Mouse (Mus musculus) liver, embryonic 13.5 days (tissue): Measurements from ENCODE around the gene Snapc3. TPM values are rescaled to one million over a fixed set of nuclear protein-coding genes. Genes with fewer than 3 reads are reported as not detected.

ENCODE experiments used
- ATAC-seq: fragments of 200-750 bp; cut with Nextera tagmentation; 2 replicates; pipeline ENCODE4 v1.8.0; 2017; ENCODE audit warnings: low read depth, mild to moderate bottlenecking, moderate number of reproducible peaks, moderate library complexity
- DNase-seq: peaks from one replicate; pipeline ENCODE4 v3.0.0; 2022
- H3K27ac ChIP-seq: fragments of 300-500 bp; sonication (generic); 2 replicates; pipeline ENCODE4 v1.5.1; 2015; ENCODE audit warnings: moderate library complexity, mild to moderate bottlenecking, inconsistent platforms
- H3K27me3 ChIP-seq: fragments of 300-500 bp; sonication (generic); 2 replicates; pipeline ENCODE4 v1.6.1; 2015; ENCODE audit warnings: mild to moderate bottlenecking, inconsistent platforms
- H3K36me3 ChIP-seq: fragments of 300-500 bp; sonication (generic); 2 replicates; pipeline ENCODE4 v1.6.1; 2015; ENCODE audit warnings: mild to moderate bottlenecking, inconsistent platforms
- H3K4me1 ChIP-seq: fragments of 300-500 bp; sonication (generic); replicated peaks from 2 replicates; pipeline ENCODE4 v1.6.1; 2015; ENCODE audit warnings: inconsistent platforms
- H3K4me2 ChIP-seq: fragments of 300-500 bp; sonication (generic); 2 replicates; pipeline ENCODE4 v1.6.1; 2015; ENCODE audit warnings: inconsistent platforms, mild to moderate bottlenecking, moderate library complexity
- H3K4me3 ChIP-seq: fragments of 300-500 bp; sonication (generic); replicated peaks from 2 replicates; pipeline ENCODE4 v1.5.1; 2015; ENCODE audit warnings: mild to moderate bottlenecking, inconsistent platforms
- H3K9ac ChIP-seq: fragments of 300-500 bp; sonication (generic); 2 replicates; pipeline ENCODE4 v1.6.1; 2015; ENCODE audit warnings: mild to moderate bottlenecking, inconsistent platforms
- H3K9me3 ChIP-seq: fragments of 300-500 bp; sonication (generic); replicated peaks from 2 replicates; pipeline ENCODE4 v1.6.1; 2016; ENCODE audit warnings: inconsistent platforms
- WGBS: fragments of 180-500 bp; shearing (Covaris S2); methylation state at CpG from one replicate; pipeline ENCODE4 v1.1.7; 2015; ENCODE audit not compliant: insufficient replicate concordance; 5-methylcytosine and 5-hydroxymethylcytosine counted together
- polyA plus RNA-seq: library from polyadenylated mRNA; unstranded; fragments of >200 nt; fragmentation: Nextera tagmentation; extraction: Ambion mirVana; gene quantifications from 2 replicates; pipeline ENCODE4 v1.2.1, GENCODE M21; 2015

The Snapc3 gene
- polyA plus RNA-seq, 1 experiment from 2014 or later: 12.3 TPM

- no peak overlapping the region for H3K27ac ChIP-seq
- no peak overlapping the region for H3K4me2 ChIP-seq
- H3K36me3 ChIP-seq: no peaks in the 10 kb centered on the region
- DNase-seq (no peak), ATAC-seq (no peak)
- H3K4me1 ChIP-seq: peaks cover 13% of the 10 kb centered on the region
- H3K27me3 ChIP-seq: no peaks in the 10 kb centered on the region
- H3K4me3 ChIP-seq: no peak overlapping the region
- WGBS: 69% methylated on average over 4 of the region's 4 CpGs
- no peak overlapping the region for H3K9ac ChIP-seq
- H3K9me3 ChIP-seq: no peaks in the 10 kb centered on the region
Measured at GRCm38 (mm10) chr4:83396346-83396745, 21.2 kb upstream of the Snapc3 start.

DNA sequence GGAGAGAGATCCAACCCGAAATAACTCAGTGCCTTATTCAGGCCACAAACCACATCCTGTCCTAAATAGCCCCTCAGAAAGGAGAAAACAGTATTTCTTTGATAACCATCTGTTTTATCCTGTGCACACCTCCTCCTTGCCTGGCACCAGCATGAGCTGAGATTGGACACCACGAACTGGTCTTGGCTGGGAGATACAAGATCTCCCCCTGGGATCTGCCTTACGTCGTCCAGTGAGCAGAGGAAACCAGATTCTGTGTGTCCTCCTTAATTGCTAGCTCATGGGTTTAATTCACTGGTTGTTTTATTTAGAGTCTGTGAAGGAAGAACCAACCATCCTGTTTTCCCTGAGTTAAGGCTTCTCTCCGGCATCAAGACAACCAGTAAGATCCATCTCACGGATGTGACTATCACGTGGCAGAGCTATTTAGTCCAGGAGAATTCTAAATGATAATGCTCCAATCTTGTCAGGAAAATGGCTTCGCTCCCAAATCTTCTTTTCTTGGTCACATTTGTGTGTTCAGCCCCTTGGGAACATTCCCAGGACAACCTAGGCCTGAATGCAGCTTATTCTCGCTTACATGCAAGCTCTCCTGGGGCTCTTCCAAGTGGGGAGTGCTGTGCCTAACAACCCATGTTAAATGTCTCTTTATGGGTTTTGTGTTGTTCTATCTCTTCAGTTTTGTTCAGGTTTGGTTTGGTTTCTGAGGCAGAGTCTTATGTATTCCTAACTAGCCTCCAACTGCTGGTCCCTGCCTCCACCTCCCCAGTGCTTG lies 20.3 kb upstream of the Snapc3 start:
- Histone ChIP-seq H3K36me3 (no peaks in the 10 kb centered on the region), H3K27ac (no peak overlapping the region), H3K9ac (no peak overlapping the region), H3K4me3 (no peak overlapping the region), H3K4me2 (no peak overlapping the region), H3K9me3 (no peaks in the 10 kb centered on the region), H3K27me3 (no peaks in the 10 kb centered on the region), H3K4me1 (peaks cover 17% of the 10 kb centered on the region)
- WGBS: 46% methylated on average over 9 of the region's 9 CpGs
- DNase-seq (no peak), ATAC-seq (no peak)

GRCm38 (mm10) chr4:83398527-83398926 lies 19.0 kb upstream of the Snapc3 start:
- Histone ChIP-seq H3K4me1 (peaks cover 17% of the 10 kb centered on the region), H3K4me2 (no peak overlapping the region), H3K36me3 (no peaks in the 10 kb centered on the region), H3K27ac (no peak overlapping the region), H3K9me3 (no peaks in the 10 kb centered on the region), H3K9ac (no peak overlapping the region), H3K27me3 (no peaks in the 10 kb centered on the region), H3K4me3 (no peak overlapping the region)
- WGBS: 60% methylated on average over 2 of the region's 2 CpGs
- no peak for DNase-seq
- no peak for ATAC-seq

- no peaks in the 10 kb centered on the region for H3K36me3 ChIP-seq
- no peak for DNase-seq
- H3K27me3 ChIP-seq: no peaks in the 10 kb centered on the region
- H3K4me3 ChIP-seq: no peak overlapping the region
- WGBS: 33% methylated on average over 7 of the region's 7 CpGs
- no peak overlapping the region for H3K9ac ChIP-seq
- peak; percentile 92 for ATAC-seq
- no peak overlapping the region for H3K4me2 ChIP-seq
- no peak overlapping the region for H3K27ac ChIP-seq
- H3K4me1 ChIP-seq: peaks cover 17% of the 10 kb centered on the region
- H3K9me3 ChIP-seq: 0 out of 2 replicates have a peak, but pooled peaks cover 2% of the 10 kb centered on the region
Measured at GRCm38 (mm10) chr4:83400691-83401595, 16.6 kb upstream of the Snapc3 start.

GRCm38 (mm10) chr4:83401712-83402111 lies 15.8 kb upstream of the Snapc3 start:
- Histone ChIP-seq H3K4me2 (no peak overlapping the region), H3K4me3 (no peak overlapping the region), H3K36me3 (no peaks in the 10 kb centered on the region), H3K9me3 (0 out of 2 replicates have a peak, but pooled peaks cover 2% of the 10 kb centered on the region), H3K27ac (no peak overlapping the region), H3K9ac (no peak overlapping the region), H3K27me3 (no peaks in the 10 kb centered on the region), H3K4me1 (peaks cover 17% of the 10 kb centered on the region)
- DNase-seq (no peak), ATAC-seq (no peak)

- no peaks in the 10 kb centered on the region for H3K36me3 ChIP-seq
- H3K4me2 ChIP-seq: no peak overlapping the region
- H3K4me1 ChIP-seq: no peaks in the 10 kb centered on the region
- H3K27me3 ChIP-seq: no peaks in the 10 kb centered on the region
- H3K4me3 ChIP-seq: no peak overlapping the region
- no peak overlapping the region for H3K27ac ChIP-seq
- 32% methylated on average over 6 of the region's 6 CpGs for WGBS
- ATAC-seq: no peak
- H3K9ac ChIP-seq: no peak overlapping the region
- no peak for DNase-seq
- H3K9me3 ChIP-seq: peaks cover 8% of the 10 kb centered on the region; the same call in 1 of the 2 replicates
Measured at GRCm38 (mm10) chr4:83407688-83408087, 9.8 kb upstream of the Snapc3 start.

DNA sequence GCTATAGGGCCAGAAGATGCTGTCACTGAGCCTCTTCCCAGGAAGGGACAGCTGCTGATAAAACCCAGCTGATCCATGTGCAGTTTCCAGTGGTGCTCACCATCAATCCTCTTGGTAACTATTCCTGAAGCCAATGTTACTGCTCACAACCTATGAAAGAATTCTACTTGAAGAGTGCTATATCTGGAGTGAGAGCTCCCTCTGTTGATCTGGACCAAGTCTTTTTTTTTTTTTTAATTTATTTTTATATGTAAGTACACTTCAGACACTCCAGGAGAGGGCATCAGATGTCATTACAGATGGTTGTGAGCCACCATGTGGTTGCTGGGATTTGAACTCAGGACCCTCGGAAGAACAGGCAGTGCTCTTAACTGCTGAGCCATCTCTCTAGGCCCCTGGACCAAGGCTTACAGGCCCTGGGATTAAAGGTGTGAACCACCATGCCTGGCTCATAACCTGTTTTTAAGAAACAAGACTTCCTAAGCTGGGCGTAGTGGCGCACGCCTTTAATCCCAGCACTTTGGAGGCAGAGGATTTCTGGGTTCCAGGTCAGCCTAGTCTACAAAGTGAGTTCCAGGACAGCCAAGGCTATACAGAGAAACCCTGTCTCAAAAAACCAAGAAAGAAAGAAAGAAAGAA lies 7.5 kb upstream of the Snapc3 start:
- no peak overlapping the region for H3K27ac ChIP-seq
- H3K27me3 ChIP-seq: no peaks in the 10 kb centered on the region
- ATAC-seq (no peak), DNase-seq (no peak)
- no peaks in the 10 kb centered on the region for H3K4me1 ChIP-seq
- no peak overlapping the region for H3K4me3 ChIP-seq
- no peak overlapping the region for H3K4me2 ChIP-seq
- H3K9ac ChIP-seq: no peak overlapping the region
- peaks cover 6% of the 10 kb centered on the region; the same call in 1 of the 2 replicates for H3K9me3 ChIP-seq
- H3K36me3 ChIP-seq: no peaks in the 10 kb centered on the region
- 79% methylated on average over 4 of the region's 4 CpGs for WGBS

DNA sequence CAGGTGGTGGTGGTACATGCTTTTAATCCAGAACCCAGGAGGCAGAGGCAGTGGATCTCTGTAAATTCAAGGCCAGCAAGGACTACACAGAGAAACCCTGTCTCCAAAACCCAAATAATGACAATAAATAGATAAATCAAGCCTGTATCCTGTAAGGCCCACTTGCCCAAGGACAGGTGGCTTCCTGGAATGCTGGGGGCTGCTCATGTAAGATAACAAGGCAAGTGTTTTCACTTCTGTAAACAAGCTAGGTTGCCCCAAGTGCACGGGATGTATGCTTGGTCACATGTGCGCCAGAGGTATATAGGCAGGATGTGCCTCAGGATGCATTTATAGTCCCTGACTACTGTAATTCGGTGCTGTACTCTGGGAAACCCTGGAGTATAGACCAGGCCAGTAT lies 5.5 kb upstream of the Snapc3 start:
- Histone ChIP-seq H3K4me1 (peaks cover 6% of the 10 kb centered on the region), H3K9ac (no peak overlapping the region), H3K4me2 (no peak overlapping the region), H3K27me3 (no peaks in the 10 kb centered on the region), H3K9me3 (peaks cover 6% of the 10 kb centered on the region; the same call in 1 of the 2 replicates), H3K36me3 (no peaks in the 10 kb centered on the region), H3K4me3 (no peak overlapping the region), H3K27ac (no peak overlapping the region)
- peak; percentile 43; the same call in 1 of the 2 replicates for ATAC-seq
- WGBS: 32% methylated on average over 3 of the region's 3 CpGs
- DNase-seq: no peak

- Histone ChIP-seq H3K36me3 (no peaks in the 10 kb centered on the region), H3K27ac (no peak overlapping the region), H3K9ac (no peak overlapping the region), H3K9me3 (no peaks in the 10 kb centered on the region), H3K4me1 (peaks cover 17% of the 10 kb centered on the region), H3K27me3 (no peaks in the 10 kb centered on the region), H3K4me3 (no peak overlapping the region), H3K4me2 (no peak overlapping the region)
- 77% methylated on average over 5 of the region's 5 CpGs for WGBS
- no peak for DNase-seq
- ATAC-seq: no peak
Measured at GRCm38 (mm10) chr4:83414241-83414824, 3.2 kb upstream of the Snapc3 start.

DNA sequence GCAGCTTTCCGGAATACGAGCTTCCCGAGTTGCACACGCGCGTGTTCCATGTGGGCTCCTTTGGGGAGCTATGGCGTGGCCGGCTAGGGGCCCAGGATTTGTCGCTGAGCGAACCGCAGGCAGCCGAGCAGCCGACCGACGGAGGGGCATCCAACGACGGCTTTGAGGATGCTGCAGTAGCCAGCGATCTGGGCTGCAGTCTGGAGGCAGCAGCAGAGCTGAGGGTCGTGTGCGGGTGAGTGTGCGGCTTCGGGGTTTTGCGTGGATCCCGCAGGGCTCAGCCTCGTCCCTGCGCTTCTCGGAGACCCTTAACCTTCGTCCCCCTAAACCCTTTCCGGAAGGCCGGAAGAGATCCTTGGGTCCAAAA lies 279 bp downstream of the Snapc3 start:
- WGBS: under 1% methylated on average over 30 of the region's 30 CpGs
- Histone ChIP-seq H3K9ac (peak overlapping the region; percentile 88), H3K27ac (peak overlapping the region; percentile 40; the same call in 1 of the 2 replicates), H3K27me3 (no peaks in the 10 kb centered on the region), H3K4me1 (peaks cover 22% of the 10 kb centered on the region), H3K36me3 (0 out of 2 replicates have a peak, but pooled peaks cover 1% of the 10 kb centered on the region), H3K9me3 (no peaks in the 10 kb centered on the region), H3K4me2 (peak overlapping the region; percentile 74), H3K4me3 (peak overlapping the region; percentile 88)
- DNase-seq: no peak
- ATAC-seq: peak; percentile 60

- WGBS: 59% methylated on average over 2 of the region's 2 CpGs
- Histone ChIP-seq H3K4me2 (peak overlapping the region; percentile 74), H3K36me3 (peaks cover 10% of the 10 kb centered on the region), H3K9ac (peak overlapping the region; percentile 88; the same call in 1 of the 2 replicates), H3K9me3 (no peaks in the 10 kb centered on the region), H3K4me3 (peak overlapping the region; percentile 88), H3K4me1 (peaks cover 22% of the 10 kb centered on the region), H3K27me3 (no peaks in the 10 kb centered on the region), H3K27ac (no peak overlapping the region)
- ATAC-seq (no peak), DNase-seq (no peak)
Measured at GRCm38 (mm10) chr4:83418781-83419180, 1.3 kb downstream of the Snapc3 start.
